Mouse (Mus musculus) brain, embryonic 14.5 days (tissue): Measurements from ENCODE around the gene Phip.

ENCODE experiments used
- CTCF ChIP-seq: fragments of 200-500 bp; IDR thresholded peaks from 2 replicates; pipeline ENCODE4 v1.5.1; 2012; ENCODE audit warnings: inconsistent platforms, mild to moderate bottlenecking, moderate library complexity, borderline replicate concordance; ENCODE audit not compliant: insufficient read depth, insufficient read length; ENCODE audit errors: extremely low read depth
- POLR2A ChIP-seq: fragments of 200-500 bp; IDR thresholded peaks from 2 replicates; pipeline ENCODE4 v1.6.1; 2012; ENCODE audit warnings: mild to moderate bottlenecking, inconsistent platforms, borderline replicate concordance; ENCODE audit not compliant: poor library complexity, insufficient read depth, insufficient read length, severe bottlenecking; ENCODE audit errors: extremely low read depth

- TF ChIP-seq CTCF (no peak), POLR2A (no peak)
Observed at GRCm38 (mm10) chr9:82860805-82861204, 114.5 kb downstream of the Phip start.
